Comparison of ENCODE assay signal across 8 mouse cellular contexts in genomic region chr16:56771163-56772105, GRCm38 (mm10). TPM values are rescaled to one million over a fixed set of nuclear protein-coding genes. Genes with fewer than 3 reads are reported as not detected.
A peak's percentile ranks its signal among the peaks of the same experiment; 100 is the strongest.
DNase-seq lines count a peak whose midpoint lies in the region; ATAC-seq and TF ChIP-seq lines count a peak whose summit lies in the region.

No protein-coding gene starts in this region.

- intact Hi-C loops in left cerebral cortex, postnatal 4 days (cut with DNase I) = loop anchor here (2.0 to 10.0 kb wide), 3 partner anchors 149 to 823 kb away; no protein-coding TSS in a partner anchor

- WGBS in forebrain, postnatal 0 days = 49% methylated on average over 10 of the region's 10 CpGs
- 46% methylated on average over 10 of the region's 10 CpGs for WGBS in midbrain, embryonic 16.5 days

- peak; percentile 87 for TF ChIP-seq CTCF in forebrain, postnatal 0 days (IDR thresholded peaks at IDR 0.05; ENCODE audit: low read depth)

- H3K27ac ChIP-seq in forebrain, postnatal 0 days (ENCODE audit: low read depth, low read length) = no peak overlapping the region
- no peak overlapping the region for H3K27ac ChIP-seq in midbrain, embryonic 16.5 days (ENCODE audit: low read length)

- H3K4me1 ChIP-seq in forebrain, postnatal 0 days (ENCODE audit: insufficient read depth) = no peaks in the 10 kb centered on the region
- H3K4me1 ChIP-seq in midbrain, embryonic 16.5 days (ENCODE audit: control insufficient read depth, insufficient read depth, low read length) = no peaks in the 10 kb centered on the region

- no peak overlapping the region for H3K4me2 ChIP-seq in forebrain, postnatal 0 days (ENCODE audit: low read depth)
- no peak overlapping the region for H3K4me2 ChIP-seq in midbrain, embryonic 16.5 days (ENCODE audit: low read length)

- H3K9ac ChIP-seq in forebrain, postnatal 0 days = no peak overlapping the region
- H3K9ac ChIP-seq in midbrain, embryonic 16.5 days (ENCODE audit: low read depth, low read length) = no peak overlapping the region

- ATAC-seq in forebrain, postnatal 0 days = peak; percentile 95
- ATAC-seq in midbrain, embryonic 16.5 days = peak; percentile 92
- no peak for ATAC-seq in monocyte, adult 5-6 weeks (replicated peaks; ENCODE audit: insufficient number of reproducible peaks, low FRiP score, low TSS enrichment, poor library complexity, severe bottlenecking)

- H3K4me3 ChIP-seq in forebrain, postnatal 0 days (ENCODE audit: low read depth, low read length) = no peak overlapping the region
- H3K4me3 ChIP-seq in midbrain, embryonic 16.5 days (ENCODE audit: low read depth, low read length) = no peak overlapping the region

- H3K36me3 ChIP-seq in forebrain, postnatal 0 days (ENCODE audit: insufficient read depth) = no peaks in the 10 kb centered on the region
- no peaks in the 10 kb centered on the region for H3K36me3 ChIP-seq in midbrain, embryonic 16.5 days (ENCODE audit: control insufficient read depth, insufficient read depth, low read length)

- H3K9me3 ChIP-seq in forebrain, postnatal 0 days (ENCODE audit: low read length) = no peaks in the 10 kb centered on the region
- no peaks in the 10 kb centered on the region for H3K9me3 ChIP-seq in midbrain, embryonic 16.5 days (replicated peaks; ENCODE audit: control insufficient read depth, low read length, poor library complexity, severe bottlenecking)

- peak; percentile 4 to 7 for DNase-seq in urinary bladder, adult 18-20 months (ENCODE audit: low spot score in 2 of 2)
- DNase-seq in urinary bladder, adult 2 months (ENCODE audit: low spot score) = no peak
- peak; percentile 51 for DNase-seq in c-Kit-positive CD71-positive TER-119-positive erythroid progenitor cells, embryonic 14.5 days (ENCODE audit: low spot score)
- peak; percentile 81 for DNase-seq in forebrain, postnatal 0 days
- peak; percentile 20 for DNase-seq in kidney, adult 18-20 months
- peak; percentile 8 for DNase-seq in left cerebral cortex, postnatal 4 days

- no peaks in the 10 kb centered on the region for H3K27me3 ChIP-seq in forebrain, postnatal 0 days (ENCODE audit: insufficient read depth, low read length)
- H3K27me3 ChIP-seq in midbrain, embryonic 16.5 days (ENCODE audit: control insufficient read depth, insufficient read depth, low read depth, low read length) = no peaks in the 10 kb centered on the region

RNA-seq across cellular contexts. Expression of gene Adgrg7, which starts 24.2 kb away (rescaled TPM):
- not detected in 2 replicates for polyA plus RNA-seq in urinary bladder, adult 2 months (2012; rRNA removed)
- not detected in 2 replicates for total RNA-seq in forebrain, postnatal 0 days (2014; rRNA removed)
- polyA plus RNA-seq in forebrain, postnatal 0 days (2015; fragmentation: Nextera tagmentation; extraction: Ambion mirVana) = not detected in 2 replicates
- not detected for total RNA-seq in left cerebral cortex, postnatal 4 days (2021)
- not detected in 2 replicates for polyA plus RNA-seq in midbrain, embryonic 16.5 days (2015; fragmentation: Nextera tagmentation; extraction: Ambion mirVana)
- 0.58 TPM in 1 of 3 replicates, not detected in the others for total RNA-seq in monocyte, adult 5-6 weeks (2017)

RNA-seq across cellular contexts. Expression of gene Tfg, which starts 54.2 kb away (rescaled TPM):
- 53.2 and 54.8 TPM in 2 replicates for polyA plus RNA-seq in urinary bladder, adult 2 months (2012; rRNA removed)
- 95.9 and 105 TPM in 2 replicates for total RNA-seq in forebrain, postnatal 0 days (2014; rRNA removed)
- polyA plus RNA-seq in forebrain, postnatal 0 days (2015; fragmentation: Nextera tagmentation; extraction: Ambion mirVana) = 151 and 155 TPM in 2 replicates
- total RNA-seq in left cerebral cortex, postnatal 4 days (2021) = 10 to 100 TPM; 85.5 to 91.4 TPM
- 163 and 170 TPM in 2 replicates for polyA plus RNA-seq in midbrain, embryonic 16.5 days (2015; fragmentation: Nextera tagmentation; extraction: Ambion mirVana)
- 24.6 to 34.5 TPM (median 31.7 TPM) in 3 replicates for total RNA-seq in monocyte, adult 5-6 weeks (2017)
